Mouse (Mus musculus): ENCODE measurements around the gene Trim5. TPM values are rescaled to one million over a fixed set of nuclear protein-coding genes. Genes with fewer than 3 reads are reported as not detected.
"Not testable (repeated sequence)": the region's sequence is repeated elsewhere in the genome, so short reads cannot be mapped to it uniquely, and the experiment has no call there.

Trim5 gene
- 2.5 TPM in 1 of 2 replicates, not detected in the other for total RNA-seq (2015; ENCODE audit: low replicate concordance)
- total RNA-seq (2017; ENCODE audit: low replicate concordance) = 0.76 and 1.5 TPM in 2 replicates

DNA sequence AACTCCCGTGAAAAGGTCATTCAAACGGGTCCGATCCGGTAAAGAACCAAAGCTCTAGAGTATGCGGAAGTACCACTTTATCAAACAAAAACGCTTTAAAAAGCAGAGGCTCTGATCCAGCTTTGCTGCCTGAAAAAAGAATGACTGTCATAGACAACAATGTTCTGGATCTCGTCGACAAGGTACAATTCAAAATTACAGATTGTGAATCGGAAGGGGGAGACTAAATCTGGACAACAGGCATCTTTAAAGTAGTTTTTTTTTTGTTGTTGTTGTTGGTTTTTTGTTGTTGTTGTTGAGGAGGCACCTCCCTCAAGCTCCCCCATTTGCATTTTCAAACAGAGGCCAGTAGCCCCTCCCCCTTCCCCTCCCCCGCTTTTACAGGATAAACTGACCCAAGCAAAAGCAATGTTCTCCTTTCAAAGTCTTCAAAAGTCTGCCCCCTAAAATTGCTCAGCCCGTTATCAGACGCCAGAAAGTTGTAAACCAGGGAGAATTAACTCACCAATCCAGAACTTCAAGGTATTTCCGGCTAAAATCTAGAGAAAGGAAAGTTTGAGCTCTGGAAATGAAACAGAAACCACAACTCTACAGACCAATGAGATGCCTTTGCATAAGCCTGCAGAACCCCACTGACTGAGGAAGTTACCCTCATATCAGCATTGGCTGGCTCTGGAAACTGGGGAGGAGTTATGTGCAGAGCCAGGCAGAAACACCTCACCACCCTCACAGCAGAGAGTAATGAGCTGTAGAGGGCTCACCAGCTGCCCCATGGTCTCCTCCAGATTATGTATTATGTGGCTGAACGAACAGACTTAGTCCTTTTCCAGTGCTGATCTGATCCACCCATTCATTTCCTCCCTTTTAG lies at the start of gene Trim5:
TSS of gene Trim5 (minus strand) at position 519 of the 868 bp plus-strand sequence.
- ATAC-seq (replicated peaks; ENCODE audit: low FRiP score, poor library complexity, severe bottlenecking) = peak; percentile 95

DNA sequence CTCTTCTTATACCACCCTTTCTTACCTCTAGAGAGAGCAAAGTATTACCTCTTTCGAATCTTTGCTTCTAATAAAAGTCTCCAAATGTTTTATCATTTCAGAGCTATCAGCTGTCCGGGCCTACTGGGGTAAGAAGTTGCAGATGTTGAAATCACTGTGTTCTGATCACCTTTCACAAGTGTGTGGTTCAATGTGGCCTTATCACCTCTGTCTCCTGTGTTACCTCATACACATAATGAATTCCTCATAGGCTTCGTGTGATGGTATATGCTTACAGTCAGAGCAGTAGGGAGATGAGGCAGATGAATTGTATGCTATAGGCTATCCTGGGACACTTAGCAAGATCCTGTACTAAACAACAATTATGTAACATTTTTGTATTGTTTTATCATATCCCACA lies 47.7 kb upstream of the Trim5 start:
- ATAC-seq (replicated peaks; ENCODE audit: low FRiP score, poor library complexity, severe bottlenecking) = not testable (repeated sequence)

DNA sequence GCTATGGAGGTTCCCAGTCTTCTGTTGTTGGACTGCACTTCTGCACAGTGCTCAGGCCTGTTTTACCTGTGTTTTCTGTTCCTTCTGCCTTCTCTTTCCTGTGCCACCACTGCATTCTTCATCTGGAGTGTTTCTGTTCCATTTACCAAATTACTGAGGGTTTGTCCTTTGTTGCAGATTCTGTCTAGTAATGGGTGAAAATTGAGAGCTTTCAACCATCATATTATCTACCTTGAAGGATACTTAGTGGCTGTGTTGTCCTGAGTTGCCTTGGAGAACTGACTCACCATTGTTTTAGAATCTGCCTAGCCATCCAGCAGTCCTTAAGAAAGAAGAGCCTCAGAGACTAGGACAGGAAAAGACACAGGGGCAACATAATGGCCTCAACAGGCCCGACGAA lies 41.3 kb upstream of the Trim5 start, which contains the start of gene Trim34b:
TSS of gene Trim34b (plus strand) at position 301 of the 400 bp plus-strand sequence.
- ATAC-seq (replicated peaks; ENCODE audit: low FRiP score, poor library complexity, severe bottlenecking) = not testable (repeated sequence)

DNA sequence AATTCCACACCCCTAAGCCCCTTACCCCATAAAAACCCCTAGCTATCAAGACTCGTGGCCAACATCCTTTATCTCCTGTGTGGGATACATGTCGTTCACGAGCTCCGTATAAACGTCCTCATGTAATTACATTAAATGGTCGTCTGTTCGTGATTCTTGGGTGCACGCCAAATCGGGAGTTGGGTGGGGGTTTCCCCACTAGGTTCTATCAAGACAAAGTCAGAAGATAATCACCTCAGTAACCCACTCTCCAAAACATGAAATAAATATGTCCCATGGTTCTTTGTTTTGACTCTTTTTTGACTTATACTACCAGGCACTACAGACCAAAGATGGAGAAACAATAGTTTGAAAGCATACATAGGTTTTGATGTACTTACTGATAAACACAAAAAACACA lies 34.1 kb upstream of the Trim5 start:
- ATAC-seq (replicated peaks; ENCODE audit: low FRiP score, poor library complexity, severe bottlenecking) = no peak

DNA sequence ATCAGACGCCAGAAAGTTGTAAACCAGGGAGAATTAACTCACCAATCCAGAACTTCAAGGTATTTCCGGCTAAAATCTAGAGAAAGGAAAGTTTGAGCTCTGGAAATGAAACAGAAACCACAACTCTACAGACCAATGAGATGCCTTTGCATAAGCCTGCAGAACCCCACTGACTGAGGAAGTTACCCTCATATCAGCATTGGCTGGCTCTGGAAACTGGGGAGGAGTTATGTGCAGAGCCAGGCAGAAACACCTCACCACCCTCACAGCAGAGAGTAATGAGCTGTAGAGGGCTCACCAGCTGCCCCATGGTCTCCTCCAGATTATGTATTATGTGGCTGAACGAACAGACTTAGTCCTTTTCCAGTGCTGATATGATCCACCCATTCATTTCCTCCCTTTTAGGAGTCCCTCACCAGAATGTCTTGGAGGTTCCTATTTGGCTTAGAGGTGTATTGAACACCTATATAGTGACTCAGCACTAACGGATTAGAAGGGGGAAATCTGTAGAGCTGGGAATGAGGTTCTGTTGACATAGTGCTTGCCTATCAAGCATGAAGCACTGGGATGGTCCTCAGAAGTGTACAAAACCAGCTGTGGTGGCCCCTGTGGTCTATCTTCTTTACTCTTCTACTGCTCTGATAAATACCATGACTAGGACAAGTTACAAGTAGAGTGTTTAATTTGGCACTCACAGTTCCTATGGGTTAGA lies 27.6 kb upstream of the Trim5 start, which contains the start of gene Trim12a:
TSS of gene Trim12a (minus strand) at position 98 of the 712 bp plus-strand sequence.
- peak; percentile 94 for ATAC-seq (replicated peaks; ENCODE audit: low FRiP score, poor library complexity, severe bottlenecking)

DNA sequence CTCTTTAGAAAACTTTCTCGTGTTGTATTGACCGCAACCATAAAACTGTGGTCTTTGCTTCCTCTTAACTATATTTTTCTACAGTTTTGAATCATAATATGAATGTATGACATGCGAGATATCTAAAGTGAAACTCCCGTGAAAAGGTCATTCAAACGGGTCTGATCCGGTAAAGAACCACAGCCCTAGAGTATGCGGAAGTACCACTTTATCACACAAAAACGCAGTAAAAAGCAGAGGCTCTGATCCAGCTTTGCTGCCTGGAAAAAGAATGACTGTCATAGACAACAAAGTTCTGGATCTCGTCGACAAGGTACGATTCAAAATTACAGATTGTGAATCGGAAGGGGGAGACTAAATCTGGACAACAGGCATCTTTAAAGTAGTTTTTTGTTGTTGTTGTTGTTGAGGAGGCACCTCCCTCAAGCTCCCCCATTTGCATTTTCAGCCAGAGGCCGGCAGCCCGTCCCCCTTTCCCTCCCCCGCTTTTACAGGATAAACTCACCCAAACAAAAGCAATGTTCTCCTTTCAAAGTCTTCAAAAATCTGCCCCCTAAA lies 27.0 kb upstream of the Trim5 start:
- peak; percentile 43 for ATAC-seq (replicated peaks; ENCODE audit: low FRiP score, poor library complexity, severe bottlenecking)

DNA sequence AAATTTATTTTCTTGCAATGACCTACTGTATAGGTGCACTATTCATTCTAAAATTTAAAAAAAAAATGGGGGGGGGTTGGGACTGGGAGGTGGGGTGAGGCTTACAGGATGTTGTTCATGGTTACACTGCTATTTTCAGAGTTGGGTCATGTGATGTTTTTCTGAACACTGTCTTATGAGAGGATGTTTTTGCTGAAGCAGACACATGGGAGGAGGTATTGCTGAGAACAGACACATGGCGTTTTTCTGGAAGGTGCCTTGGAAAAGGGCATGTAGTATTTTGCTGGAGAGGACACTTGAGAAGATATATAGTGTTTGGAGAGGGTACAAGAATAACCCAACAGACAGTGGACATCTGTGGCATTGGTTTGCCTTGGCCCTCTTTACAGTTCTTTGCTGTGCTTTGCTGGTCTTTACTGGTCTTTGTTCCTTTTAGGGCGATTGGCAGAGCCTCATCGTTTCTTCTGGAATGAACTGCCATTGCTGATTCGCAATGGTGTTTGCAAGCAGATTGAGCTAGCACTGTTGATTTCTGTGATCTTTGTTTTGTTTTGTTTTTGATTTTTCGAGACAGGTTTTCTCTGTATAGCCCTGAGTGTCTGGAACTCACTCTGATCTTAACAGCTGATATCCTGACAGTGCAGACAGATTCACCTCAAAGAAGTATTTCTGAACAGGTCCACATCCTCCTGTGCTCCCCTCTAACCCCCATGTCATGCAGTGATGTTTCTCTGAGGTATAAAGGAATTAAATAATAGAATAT lies 3.9 kb upstream of the Trim5 start:
- no peak for ATAC-seq (replicated peaks; ENCODE audit: low FRiP score, poor library complexity, severe bottlenecking)

DNA sequence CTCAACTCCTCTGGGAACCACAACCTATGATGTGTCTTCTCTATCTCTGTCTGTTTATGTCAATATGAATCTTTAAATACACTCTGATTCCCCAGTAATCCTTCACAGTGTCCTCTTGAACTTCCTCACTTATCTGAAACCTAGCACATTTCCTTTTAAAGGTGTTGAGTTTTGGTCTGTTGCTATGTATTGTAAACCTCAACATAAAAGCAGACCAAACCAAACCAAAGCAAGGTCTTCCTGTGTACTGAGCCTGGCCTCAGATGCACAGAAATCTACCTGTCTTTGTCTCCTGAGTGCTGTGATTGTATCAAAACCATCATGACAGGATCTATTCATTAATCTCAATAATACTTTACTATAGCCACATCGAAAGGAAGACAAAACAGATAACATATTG lies 2.7 kb upstream of the Trim5 start:
- ATAC-seq (replicated peaks; ENCODE audit: low FRiP score, poor library complexity, severe bottlenecking) = no peak

DNA sequence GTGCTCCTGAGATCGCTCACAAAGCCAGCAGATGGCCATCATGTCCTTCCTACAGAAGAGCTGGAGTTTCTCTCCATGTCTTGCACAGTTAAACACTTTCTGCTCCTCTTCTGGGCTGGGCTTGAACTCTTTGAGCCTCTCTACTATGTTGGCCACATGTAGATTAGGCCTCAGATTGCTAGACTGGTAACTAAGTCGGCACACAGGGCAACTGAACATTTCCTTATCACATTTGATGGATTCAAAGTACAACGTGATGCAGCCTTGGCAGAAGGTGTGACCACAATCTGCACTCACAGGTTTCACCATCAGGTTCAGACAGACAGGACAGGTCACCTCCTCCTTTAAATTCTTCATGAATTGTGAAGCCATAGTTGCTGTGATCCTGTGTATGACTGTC lies 8.5 kb downstream of the Trim5 start:
- not testable (repeated sequence) for ATAC-seq (replicated peaks; ENCODE audit: low FRiP score, poor library complexity, severe bottlenecking)

DNA sequence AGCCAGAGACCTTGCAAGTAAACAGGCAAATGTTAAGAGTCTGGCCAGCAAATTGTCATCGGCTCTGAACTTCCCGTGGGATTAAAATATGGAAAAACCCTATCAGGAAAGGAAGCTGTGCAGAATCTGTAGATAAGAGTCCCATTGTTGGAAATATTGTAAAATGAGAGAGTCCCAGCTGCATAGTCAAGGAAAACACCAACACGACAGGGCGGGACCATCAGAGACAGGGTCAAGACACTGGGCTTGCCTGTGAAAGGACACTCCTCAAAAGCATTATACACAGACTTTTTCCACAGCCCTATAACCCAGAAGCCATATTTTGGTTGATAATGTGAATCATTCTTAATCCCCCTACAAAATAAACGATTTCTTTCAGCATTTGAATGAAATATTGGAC lies 22.6 kb downstream of the Trim5 start:
- not testable (repeated sequence) for ATAC-seq (replicated peaks; ENCODE audit: low FRiP score, poor library complexity, severe bottlenecking)

DNA sequence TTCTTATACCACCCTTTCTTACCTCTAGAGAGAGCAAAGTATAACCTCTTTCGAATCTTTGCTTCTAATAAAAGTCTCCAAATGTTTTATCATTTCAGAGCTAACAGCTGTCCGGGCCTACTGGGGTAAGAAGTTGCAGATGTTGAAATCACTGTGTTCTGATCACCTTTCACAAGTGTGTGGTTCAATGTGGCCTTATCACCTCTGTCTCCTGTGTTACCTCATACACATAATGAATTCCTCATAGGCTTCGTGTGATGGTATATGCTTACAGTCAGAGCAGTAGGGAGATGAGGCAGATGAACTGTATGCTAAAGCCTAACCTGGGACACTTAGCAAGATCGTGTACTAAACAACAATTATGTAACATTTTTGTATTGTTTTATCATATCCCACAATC lies 27.5 kb downstream of the Trim5 start:
- ATAC-seq (replicated peaks; ENCODE audit: low FRiP score, poor library complexity, severe bottlenecking) = not testable (repeated sequence)

DNA sequence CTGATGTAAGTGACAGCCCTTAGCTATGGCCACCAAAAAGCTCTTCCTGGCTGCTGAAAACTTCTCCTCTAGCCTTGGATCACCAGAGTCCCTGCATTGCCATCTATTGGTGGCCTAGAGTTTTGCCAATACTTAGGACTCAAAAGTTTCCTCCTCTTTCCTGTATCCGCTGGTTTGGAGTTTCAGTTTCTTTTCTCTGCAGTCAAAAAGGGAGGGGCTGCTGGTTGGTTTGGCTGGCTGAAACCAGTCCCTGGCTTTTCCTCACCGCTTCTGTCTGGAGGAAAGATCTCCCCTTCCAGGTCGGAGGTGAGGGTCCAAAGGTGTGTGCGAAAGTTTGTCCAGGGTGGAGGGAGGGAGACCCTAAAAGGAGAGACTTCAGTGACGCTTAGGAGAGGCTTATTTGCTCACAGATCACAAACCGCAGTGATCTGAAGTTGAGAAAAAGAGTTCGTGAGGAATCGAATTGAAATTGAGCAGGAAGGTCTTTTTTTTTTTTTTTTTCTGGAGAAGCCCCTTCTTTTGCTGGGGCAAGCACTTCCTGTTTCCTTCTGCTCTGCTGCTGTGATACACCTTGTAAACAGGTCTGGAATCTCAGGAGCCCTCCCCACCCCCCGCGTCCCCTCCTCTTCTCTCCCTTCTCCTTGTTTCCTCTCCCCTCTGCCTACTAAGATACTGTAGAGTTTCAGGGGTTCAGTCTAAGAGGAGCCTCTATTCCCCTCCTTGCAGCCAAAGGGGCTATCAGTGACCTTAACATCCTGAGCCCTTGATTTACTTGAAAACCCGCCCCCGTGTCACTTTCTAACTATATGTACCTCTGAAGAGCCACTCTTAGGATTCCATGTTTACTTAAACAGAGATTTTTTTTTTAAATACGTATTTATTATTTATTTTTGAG lies 43.4 kb downstream of the Trim5 start, which contains the start of gene Trim34a:
TSS of gene Trim34a (plus strand) at position 171 of the 895 bp plus-strand sequence.
- peak; percentile 92 for ATAC-seq (replicated peaks; ENCODE audit: low FRiP score, poor library complexity, severe bottlenecking)

DNA sequence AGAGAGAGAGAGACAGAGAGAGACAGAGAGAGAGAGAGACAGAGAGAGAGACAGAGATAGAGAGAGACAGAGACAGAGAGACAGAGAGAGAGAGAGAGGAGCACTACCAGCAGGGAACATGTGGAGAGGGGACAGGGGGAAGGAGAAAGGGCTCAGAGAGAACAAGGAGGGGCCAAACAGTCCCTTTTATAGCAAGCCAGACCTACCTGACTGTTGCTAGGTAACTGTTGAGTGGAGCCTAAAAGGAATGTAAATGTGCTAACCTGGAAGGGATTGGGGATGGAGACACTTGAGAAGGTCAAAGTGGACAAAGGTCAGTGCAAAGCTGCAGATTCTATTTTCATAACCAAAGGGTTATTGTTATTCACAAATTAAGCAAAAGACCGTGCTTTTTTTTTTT lies 44.3 kb downstream of the Trim5 start:
- no peak for ATAC-seq (replicated peaks; ENCODE audit: low FRiP score, poor library complexity, severe bottlenecking)

DNA sequence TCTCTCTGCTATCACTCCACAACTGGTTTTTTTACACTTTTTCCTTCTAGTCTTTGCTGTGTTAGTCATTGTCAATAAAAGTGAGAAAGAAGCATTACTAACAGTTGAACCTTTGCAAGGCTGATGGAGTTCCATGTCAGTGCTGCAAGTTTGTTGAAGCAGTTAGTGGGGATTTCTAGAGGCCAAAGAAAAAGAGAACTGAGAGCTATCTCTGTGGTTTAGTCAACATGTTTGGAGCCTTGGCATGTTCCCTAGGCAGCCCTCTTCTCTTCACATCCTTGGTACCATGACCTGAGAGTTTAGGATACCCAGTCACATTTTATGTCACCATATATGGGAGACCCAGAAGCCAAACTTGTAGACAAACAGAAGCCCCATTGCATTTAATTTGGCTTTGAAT lies 47.0 kb downstream of the Trim5 start:
- ATAC-seq (replicated peaks; ENCODE audit: low FRiP score, poor library complexity, severe bottlenecking) = no peak

DNA sequence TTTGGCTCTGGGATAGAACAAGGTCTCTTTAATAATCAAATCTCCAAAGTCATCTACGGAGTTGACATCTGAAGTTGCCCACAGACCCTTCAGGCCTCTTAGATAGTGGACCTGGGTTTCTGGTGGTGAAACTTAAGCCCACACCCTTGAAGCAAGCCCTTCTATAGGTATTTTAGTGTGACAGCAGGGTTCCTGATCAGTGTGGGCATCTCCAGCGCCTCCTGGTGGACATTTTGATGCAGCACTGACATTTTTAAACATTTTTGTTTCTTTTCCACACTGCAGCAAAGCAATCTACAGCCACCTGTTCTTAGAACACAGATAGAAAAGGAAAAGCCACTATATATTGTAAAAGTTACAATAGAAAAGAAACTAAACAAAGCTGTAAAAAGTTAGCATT lies 56.7 kb downstream of the Trim5 start:
- peak; percentile 48; the same call in 1 of the 2 replicates for ATAC-seq (replicated peaks; ENCODE audit: low FRiP score, poor library complexity, severe bottlenecking)

DNA sequence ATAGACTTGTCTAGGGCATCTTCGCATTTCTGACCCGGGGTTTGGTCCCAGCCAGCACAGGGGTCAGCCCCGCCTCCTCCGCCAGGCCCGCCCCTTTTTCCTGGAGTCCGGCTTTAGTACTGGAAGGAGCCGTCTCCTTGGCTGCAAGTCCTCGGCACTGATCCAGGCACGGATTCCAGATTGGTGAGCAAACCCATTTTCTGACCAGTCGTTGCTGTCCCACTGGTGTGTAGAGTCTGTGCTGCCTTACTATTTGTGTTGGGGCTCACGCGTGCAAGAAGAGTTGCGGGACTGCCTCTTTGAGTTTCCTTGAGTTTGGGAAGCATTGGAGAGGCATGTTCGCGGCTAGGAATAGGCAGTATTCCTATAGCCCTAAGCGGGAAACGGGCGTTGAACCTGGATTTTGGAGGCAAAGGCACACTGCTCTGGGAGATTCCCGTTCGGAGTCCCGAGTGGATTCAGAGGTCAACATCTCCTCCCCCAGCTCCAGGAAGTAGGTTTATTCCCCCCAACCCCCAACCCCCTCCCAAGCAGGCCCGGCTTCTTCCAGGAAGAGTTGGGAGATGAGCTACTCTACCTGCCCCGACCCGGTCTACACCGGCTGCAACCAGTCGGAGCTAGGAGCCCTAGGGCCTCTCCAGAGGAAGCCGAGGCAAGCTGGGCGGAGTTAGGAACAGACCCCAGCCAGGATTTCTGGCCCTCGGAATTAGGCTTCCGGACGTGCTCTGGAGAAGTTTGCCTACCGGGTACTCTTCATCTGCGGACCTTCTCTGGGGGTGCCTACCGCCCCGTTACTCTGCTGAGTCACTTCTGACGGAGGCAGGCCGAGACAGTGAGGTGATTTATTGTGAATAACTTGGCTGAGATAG lies 69.0 kb downstream of the Trim5 start, which contains the start of gene Trim6:
TSS of gene Trim6 (plus strand) at position 93 of the 869 bp plus-strand sequence.
- no peak for ATAC-seq (replicated peaks; ENCODE audit: low FRiP score, poor library complexity, severe bottlenecking)

DNA sequence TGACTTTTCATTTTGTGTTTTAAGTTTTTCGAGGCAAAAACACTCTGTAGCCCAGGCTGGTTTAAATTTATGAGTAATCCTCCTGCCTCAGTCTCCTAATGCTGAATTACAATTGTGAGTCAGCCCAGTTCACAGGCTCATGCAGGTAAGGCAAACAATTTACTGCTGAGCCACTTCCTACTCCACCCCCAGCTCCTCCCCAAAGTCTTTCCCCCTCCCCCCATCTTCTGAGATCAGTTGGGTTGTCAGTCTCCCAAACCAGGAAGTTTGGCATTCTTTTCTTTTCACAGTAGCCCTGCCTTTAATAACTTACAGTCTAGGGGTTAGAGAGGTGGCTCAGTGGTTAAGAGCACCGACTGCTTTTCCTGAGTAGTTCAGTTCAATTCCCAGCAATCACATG lies 70.0 kb downstream of the Trim5 start:
- ATAC-seq (replicated peaks; ENCODE audit: low FRiP score, poor library complexity, severe bottlenecking) = no peak
